Mouse (Mus musculus): ENCODE measurements around the gene Syne1.
A peak's percentile ranks its signal among the peaks of the same experiment; 100 is the strongest.

DNA sequence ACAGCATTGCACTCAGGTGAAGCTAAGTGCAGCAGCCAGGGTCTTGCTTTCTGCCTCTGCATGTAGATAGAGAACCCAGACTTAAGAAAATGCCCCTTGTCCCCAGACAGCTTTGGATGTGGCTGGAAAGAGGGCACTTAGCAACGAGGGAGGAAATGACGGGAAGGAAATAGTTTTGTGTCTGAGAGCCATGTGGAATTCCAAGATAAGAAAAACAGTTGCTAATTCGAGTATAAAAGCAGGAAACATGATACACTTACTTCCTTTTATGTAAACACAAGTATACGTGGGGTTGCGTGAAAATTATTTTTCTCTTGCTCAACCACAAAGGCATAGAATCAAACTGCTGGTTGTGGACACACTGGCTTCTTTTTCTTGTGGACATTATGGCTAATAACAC, 42.2 kb upstream of the Syne1 start, which contains the start of gene Myct1:
- no peak for TF ChIP-seq CTCF (IDR thresholded peaks at IDR 0.05; ENCODE audit: low read depth)
- peak; percentile 77 for TF ChIP-seq EP300 (IDR thresholded peaks at IDR 0.05; ENCODE audit: low read depth)

Measured in liver, postnatal 0 days (tissue).